Mouse (Mus musculus): ENCODE results near the gene Unc50.

Unc50 gene

GRCm38 (mm10) chr1:37488531-37488930 is 58.6 kb downstream of the Unc50 start:
- DNase-seq (ENCODE audit: low spot score) = no peak
